ENCODE assay signal across 8 mouse cellular contexts in the genomic region with DNA sequence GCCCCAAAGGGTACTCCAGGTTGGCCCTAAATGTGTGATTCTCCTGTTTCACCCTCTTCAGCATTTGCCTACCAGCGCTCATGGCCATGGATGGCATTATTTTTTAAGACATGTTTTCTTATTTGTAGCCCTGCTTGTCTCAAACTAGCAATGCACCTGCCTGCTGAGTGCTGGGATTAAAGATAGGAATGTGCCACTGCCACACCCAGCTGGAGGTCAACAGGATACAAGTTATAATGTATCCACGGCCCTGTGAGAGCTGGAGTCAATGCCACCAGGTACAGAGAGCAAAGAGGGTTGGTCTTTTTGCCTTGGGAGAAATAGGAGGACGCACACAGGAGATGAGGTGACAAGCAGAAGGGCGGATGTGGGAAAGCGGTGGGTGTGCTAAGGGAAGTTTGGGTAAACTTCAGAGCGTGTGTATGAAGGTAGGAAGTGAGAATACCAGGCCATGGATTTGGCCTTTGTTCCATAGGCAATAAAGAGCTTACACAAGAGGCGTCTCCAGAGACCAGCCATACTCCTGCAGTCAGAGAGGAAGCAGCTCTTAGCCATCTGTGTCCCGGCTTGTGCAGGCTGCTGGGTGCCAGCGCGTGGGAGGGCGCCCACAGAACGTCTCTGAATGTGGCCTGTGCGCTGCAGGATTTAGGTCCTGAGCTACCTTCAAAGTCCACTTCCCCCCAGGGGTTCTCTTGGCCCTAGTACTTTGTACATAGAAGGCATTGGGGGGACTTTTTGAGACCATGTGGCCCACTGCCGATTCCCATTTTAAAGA. TPM values are rescaled to one million over a fixed set of nuclear protein-coding genes. Genes with fewer than 3 reads are reported as not detected.
DNase-seq lines count a peak whose midpoint lies in the region; ATAC-seq and TF ChIP-seq lines count a peak whose summit lies in the region.

No protein-coding gene starts in this region.

- H3K4me2 ChIP-seq in kidney, embryonic 14.5 days (replicated peaks; ENCODE audit: low read depth, low read length): no peak overlapping the region

- TF ChIP-seq CTCF in left cerebral cortex, adult 2 months (IDR thresholded peaks at IDR 0.05): no peak
- TF ChIP-seq CTCF in brain, embryonic 14.5 days (IDR thresholded peaks at IDR 0.05; ENCODE audit: borderline replicate concordance, extremely low read depth, insufficient read depth, insufficient read length): no peak
- no peak for TF ChIP-seq CTCF in layer of hippocampus, adult 2 months (conservative IDR thresholded peaks at IDR 0.05)

- H3K27me3 ChIP-seq in megakaryocyte, embryonic 14.5 days (replicated peaks): peaks cover 43% of the 10 kb centered on the region
- no peaks in the 10 kb centered on the region for H3K27me3 ChIP-seq in kidney, embryonic 14.5 days (ENCODE audit: control insufficient read depth, insufficient read depth, low read length)

- TF ChIP-seq POLR2A in brain, embryonic 14.5 days (IDR thresholded peaks at IDR 0.05; ENCODE audit: borderline replicate concordance, extremely low read depth, insufficient read depth, insufficient read length, poor library complexity, severe bottlenecking): no peak

- intact Hi-C loops in left cerebral cortex, adult 2 months (cut with DNase I): loop anchor here (1.0 kb wide), 1 partner anchor 50 kb away; no protein-coding TSS in a partner anchor
- intact Hi-C loops in left cerebral cortex, postnatal 4 days (cut with DNase I): no loop called here

- peak overlapping the region; percentile 86 for H3K4me3 ChIP-seq in left cerebral cortex, adult 2 months
- H3K4me3 ChIP-seq in layer of hippocampus, adult 2 months: peak overlapping the region; percentile 93
- H3K4me3 ChIP-seq in megakaryocyte, embryonic 14.5 days (replicated peaks): peak overlapping the region; percentile 92
- H3K4me3 ChIP-seq in kidney, embryonic 14.5 days (ENCODE audit: low read length): no peak overlapping the region

- H3K4me1 ChIP-seq in megakaryocyte, embryonic 14.5 days: peaks cover 31% of the 10 kb centered on the region
- peaks cover 20% of the 10 kb centered on the region for H3K4me1 ChIP-seq in kidney, embryonic 14.5 days (ENCODE audit: control insufficient read depth, insufficient read depth, low read length)

- H3K36me3 ChIP-seq in megakaryocyte, embryonic 14.5 days (replicated peaks; ENCODE audit: low read length): no peaks in the 10 kb centered on the region
- H3K36me3 ChIP-seq in kidney, embryonic 14.5 days (ENCODE audit: control insufficient read depth, insufficient read depth, low read length): no peaks in the 10 kb centered on the region

- peak overlapping the region; percentile 91 for H3K27ac ChIP-seq in left cerebral cortex, adult 2 months
- peak overlapping the region; percentile 97 for H3K27ac ChIP-seq in layer of hippocampus, adult 2 months
- H3K27ac ChIP-seq in kidney, embryonic 14.5 days (ENCODE audit: low read depth, low read length): no peak overlapping the region

- H3K9ac ChIP-seq in kidney, embryonic 14.5 days (ENCODE audit: low read depth, low read length): no peak overlapping the region

- no peak for ATAC-seq in kidney, embryonic 14.5 days (ENCODE audit: low FRiP score, low TSS enrichment)

- H3K9me3 ChIP-seq in megakaryocyte, embryonic 14.5 days: 0 out of 2 replicates have a peak, but pooled peaks cover 3% of the 10 kb centered on the region
- no peaks in the 10 kb centered on the region for H3K9me3 ChIP-seq in kidney, embryonic 14.5 days (ENCODE audit: control insufficient read depth, low read length)

- WGBS in kidney, embryonic 14.5 days: 68% methylated on average over 14 of the region's 14 CpGs

- DNase-seq in left cerebral cortex, adult 2 months (ENCODE audit: extremely low spot score in 1 of 2, low spot score in 2 of 2): peak; percentile 25 to 66
- no peak for DNase-seq in left cerebral cortex, postnatal 4 days
- peak; percentile 47 for DNase-seq in brain, embryonic 14.5 days (ENCODE audit: low read depth)
- DNase-seq in frontal cortex, postnatal 36 days (ENCODE audit: low spot score in 2 of 2): peak; percentile 57 to 83
- DNase-seq in layer of hippocampus, adult 2 months (ENCODE audit: low spot score in 2 of 2): peak; percentile 75 to 82
- DNase-seq in testis, postnatal 10 days (ENCODE audit: low spot score): peak; percentile 51

RNA-seq across cellular contexts. Expression of a gene that starts 0.8 kb away (rescaled TPM):
- total RNA-seq in left cerebral cortex, adult 2 months (2021): 10 to 100 TPM; 82.0 to 88.2 TPM
- total RNA-seq in left cerebral cortex, postnatal 4 days (2021): 10 to 100 TPM; 24.6 to 33.8 TPM
- 12.8 and 15.0 TPM in 2 replicates for polyA plus RNA-seq in brain, embryonic 14.5 days (2012; rRNA removed)
- total RNA-seq in layer of hippocampus, adult 2 months (2021): 10 to 100 TPM; 80.6 to 95.8 TPM
- 0.11 and 0.22 TPM in 2 replicates for polyA plus RNA-seq in megakaryocyte, embryonic 14.5 days (2012; ENCODE audit: insufficient read depth, low replicate concordance)
- 140 and 144 TPM in 2 replicates for polyA plus RNA-seq in kidney, embryonic 14.5 days (2014; fragmentation: Nextera tagmentation; extraction: Ambion mirVana)

RNA-seq across cellular contexts. Expression of a gene that starts 6.7 kb away (rescaled TPM):
- total RNA-seq in left cerebral cortex, adult 2 months (2021): under 1 TPM; 0.32 to 0.51 TPM
- total RNA-seq in left cerebral cortex, postnatal 4 days (2021): under 1 TPM; 0.46 to 0.58 TPM
- polyA plus RNA-seq in brain, embryonic 14.5 days (2012; rRNA removed): 0.16 and 0.18 TPM in 2 replicates
- 1 to 10 TPM in 1 of 2 experiments, under 1 TPM in 1; 0.66 to 1.1 TPM for total RNA-seq in layer of hippocampus, adult 2 months (2021)
- polyA plus RNA-seq in megakaryocyte, embryonic 14.5 days (2012; ENCODE audit: insufficient read depth, low replicate concordance): not detected in 2 replicates
- 0.16 and 0.54 TPM in 2 replicates for polyA plus RNA-seq in kidney, embryonic 14.5 days (2014; fragmentation: Nextera tagmentation; extraction: Ambion mirVana)

RNA-seq across cellular contexts. Expression of a gene that starts 45.4 kb away (rescaled TPM):
- 1 to 10 TPM; 5.7 to 6.0 TPM for total RNA-seq in left cerebral cortex, adult 2 months (2021)
- total RNA-seq in left cerebral cortex, postnatal 4 days (2021): 1 to 10 TPM; 3.0 to 3.4 TPM
- 0.15 and 0.45 TPM in 2 replicates for polyA plus RNA-seq in brain, embryonic 14.5 days (2012; rRNA removed)
- under 1 TPM; 0.39 to 0.41 TPM for total RNA-seq in layer of hippocampus, adult 2 months (2021)
- not detected in 2 replicates for polyA plus RNA-seq in megakaryocyte, embryonic 14.5 days (2012; ENCODE audit: insufficient read depth, low replicate concordance)
- polyA plus RNA-seq in kidney, embryonic 14.5 days (2014; fragmentation: Nextera tagmentation; extraction: Ambion mirVana): 0.47 and 0.60 TPM in 2 replicates
